Mouse (Mus musculus) gastrocnemius, adult 8-10 months (tissue): ENCODE data around the gene Gm45140. TPM values are rescaled to one million over a fixed set of nuclear protein-coding genes. Genes with fewer than 3 reads are reported as not detected.

Experiments
- DNase-seq, 2 experiments: peaks; one replicate each; pipeline ENCODE4 v3.0.0; 2022; ENCODE audit warnings: low spot score in 2 of 2
- total RNA-seq, 4 experiments: library from RNA; stranded (reverse); gene quantifications; 2 replicates each; pipeline ENCODE4 v1.2.4; 2022

The Gm45140 gene
- total RNA-seq, 4 experiments from 2014 or later, result 0.48 to 1.0 TPM; not detected in 2

DNA sequence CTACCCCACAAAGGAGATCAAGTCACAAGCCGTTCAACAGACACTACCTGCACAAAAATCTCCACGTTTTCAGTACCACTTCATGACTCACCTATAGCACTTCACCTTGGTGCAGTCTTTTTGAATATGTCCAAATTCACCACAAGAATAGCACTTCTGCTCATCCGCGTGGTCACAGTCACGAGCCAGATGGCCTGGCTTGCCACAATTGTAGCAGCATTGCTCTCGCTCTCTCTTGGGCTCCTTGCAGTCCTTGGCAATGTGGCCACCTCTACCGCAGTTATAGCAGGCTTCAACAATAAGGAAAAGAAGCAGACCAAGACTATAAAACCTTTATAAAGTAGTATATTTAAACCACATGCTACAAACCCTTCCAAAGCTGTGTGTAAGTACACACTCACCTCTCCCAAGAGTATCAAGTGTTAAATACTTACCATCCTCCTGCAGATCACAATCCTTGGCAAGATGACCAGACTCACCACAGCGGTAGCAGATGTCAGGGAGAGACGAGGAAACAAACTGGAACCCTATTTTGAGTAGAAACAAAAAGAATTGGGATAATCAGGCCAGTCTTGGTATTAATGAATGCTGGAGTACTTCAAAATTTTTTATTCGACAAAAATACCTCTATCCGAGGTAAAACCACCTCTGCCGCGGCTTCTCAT lies 9.6 kb upstream of the Gm45140 start:
- no peak for DNase-seq

DNA sequence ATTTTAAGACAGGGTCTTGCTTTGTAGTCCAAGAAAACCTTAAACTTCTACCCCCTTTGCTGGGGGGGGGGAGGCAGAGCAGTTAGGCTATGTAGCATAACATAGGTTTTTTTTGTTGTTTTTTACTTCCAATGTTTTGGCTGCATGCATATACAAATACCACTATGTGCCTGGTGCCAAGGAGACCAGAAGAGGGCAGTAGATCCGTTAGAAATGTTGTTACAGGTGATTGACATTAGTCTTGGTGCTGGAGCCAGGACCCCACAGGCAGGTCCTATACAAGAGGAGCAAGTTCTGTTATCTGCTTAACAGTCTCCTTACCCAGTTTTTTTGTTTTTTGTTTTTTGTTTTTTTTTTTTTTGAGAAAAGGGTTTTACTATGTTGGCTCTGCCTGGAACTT lies 6.7 kb upstream of the Gm45140 start:
- no peak for DNase-seq

DNA sequence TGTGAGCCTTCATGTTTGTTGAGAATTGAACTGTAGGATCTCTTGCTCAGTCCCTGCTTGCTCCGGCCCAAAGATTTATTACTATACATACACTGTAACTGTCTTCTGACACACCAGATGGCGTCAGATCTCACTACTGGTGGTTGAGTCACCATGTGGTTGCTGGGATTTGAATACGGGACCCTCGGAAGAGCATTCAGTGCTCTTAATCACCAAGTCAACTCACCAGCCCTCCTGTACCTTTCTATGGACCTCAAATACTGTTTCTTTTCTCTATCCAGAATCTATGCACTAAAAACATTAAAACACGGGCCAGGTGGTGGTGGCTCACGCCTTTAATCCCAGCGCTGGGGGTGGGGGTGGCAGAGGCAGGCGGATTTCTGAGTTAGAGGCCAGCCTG lies 6.0 kb upstream of the Gm45140 start:
- no peak for DNase-seq

DNA sequence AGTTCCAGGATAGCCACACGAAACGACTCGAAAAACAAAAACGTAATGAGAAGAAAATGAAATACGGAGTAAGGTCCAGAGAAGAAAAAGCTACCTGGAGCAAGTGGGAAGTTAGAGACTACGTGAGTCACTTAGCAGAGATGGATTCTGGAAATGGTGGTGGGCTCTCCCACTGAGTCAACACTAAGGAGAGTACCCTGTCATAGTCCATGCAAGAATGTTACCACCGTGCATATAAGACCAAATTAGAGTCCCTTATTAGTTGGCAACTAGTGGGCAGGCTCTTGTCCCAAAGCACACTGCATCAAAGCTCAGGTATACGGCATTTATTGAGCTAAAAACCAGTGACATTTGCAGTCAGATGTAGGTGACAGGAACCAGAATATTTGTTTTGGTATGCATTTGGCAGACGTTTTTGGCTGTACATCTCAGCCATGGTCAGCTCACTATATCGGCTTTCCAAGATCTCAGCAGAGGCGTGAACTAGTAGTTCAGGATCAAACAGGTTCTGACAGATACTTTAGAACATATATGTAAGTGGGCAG lies 4.3 kb upstream of the Gm45140 start:
- no peak for DNase-seq

DNA sequence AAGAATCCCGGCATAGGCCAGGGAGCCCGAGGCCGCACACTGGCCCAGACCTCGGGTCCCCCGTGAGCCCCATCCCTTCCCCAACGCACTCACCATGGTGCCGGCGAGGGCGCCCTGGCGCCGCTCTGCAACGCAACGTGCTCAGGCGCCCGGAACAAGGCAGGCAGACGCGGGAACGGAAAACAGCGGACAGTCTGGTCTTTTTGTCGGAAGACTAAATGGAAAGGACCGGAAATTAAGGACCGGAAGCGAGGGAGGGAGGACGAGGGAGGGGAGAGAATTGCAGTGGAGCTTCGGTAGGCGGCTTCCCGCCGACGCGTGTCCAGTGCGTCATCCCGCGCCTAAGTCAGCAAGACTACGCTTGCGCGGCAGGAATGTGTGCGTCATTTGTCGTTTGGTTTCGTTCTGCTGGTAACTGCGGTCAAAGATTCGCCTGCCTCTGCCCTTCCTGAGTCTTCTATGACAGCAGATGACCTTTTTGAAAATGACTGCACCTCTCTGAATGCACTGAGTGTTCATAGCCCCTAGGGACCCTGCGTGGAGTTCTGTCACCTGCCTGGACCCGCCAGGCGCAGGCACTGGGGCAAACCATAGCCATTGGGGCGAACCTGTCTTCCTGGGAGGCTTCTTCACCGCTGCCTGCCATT lies 3.1 kb upstream of the Gm45140 start, which contains the start of gene Isy1:
Gene Isy1 (minus strand): TSS at position 248 of the 647 bp plus-strand sequence.
- DNase-seq, result peak; percentile 91 to 93

DNA sequence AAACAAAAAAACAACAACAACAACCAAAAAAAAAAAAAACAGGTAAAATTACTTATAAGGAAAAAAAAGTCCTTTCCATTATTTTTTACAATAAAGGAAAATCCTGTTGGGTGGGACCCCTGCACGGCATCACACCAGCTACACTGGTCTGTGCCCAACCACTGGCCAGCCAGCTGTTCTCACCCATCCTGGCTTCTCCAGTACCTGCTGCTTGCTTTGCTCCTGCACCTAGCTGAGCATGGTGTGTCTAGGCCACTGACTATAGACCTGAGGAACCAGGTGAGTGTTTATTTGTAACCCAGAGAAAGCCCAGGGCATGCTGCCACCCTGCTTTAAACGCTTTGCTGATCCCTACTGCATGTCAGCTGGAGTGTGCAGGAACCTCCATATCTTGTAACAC lies 15.2 kb downstream of the Gm45140 start:
- no peak for DNase-seq

DNA sequence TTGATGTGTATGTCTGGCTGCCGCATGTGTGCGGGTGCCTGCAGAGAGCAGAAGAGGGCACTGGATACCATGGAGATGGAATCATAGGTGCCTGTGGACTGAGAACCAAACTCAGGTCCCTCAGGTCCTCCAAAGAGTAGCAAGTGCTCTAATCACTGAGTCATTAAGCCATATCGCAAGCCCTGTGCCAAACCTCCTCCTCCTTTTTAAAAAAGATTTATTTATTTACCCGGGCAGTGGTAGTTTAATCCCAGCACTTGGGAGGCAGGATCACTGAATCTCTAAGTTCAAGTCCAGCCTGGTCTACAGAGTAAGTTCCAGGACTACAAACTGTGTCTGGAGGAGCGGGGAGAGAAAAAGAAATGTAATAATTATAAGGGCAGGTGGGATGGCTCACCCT lies 21.1 kb downstream of the Gm45140 start:
- DNase-seq, result no peak

DNA sequence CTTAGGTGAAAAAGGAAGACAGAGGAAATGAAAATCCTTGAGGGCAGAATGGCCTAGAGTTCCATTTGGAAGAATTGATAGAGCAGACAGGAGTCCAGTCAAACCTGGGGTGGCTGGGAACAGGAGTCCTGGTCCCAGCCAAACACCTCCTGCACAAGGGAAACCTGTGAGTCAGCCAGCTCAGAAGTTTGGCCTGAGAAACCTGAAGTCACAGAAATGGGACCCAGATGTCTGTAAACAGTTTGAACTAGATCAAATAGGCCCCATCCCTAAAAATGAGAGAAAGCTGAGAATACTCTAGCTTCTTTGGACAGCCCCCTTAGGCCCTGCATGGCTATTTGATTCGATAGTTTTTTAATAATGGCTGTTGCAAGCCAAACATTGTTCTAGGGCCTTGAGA lies 22.9 kb downstream of the Gm45140 start:
- DNase-seq, result no peak

DNA sequence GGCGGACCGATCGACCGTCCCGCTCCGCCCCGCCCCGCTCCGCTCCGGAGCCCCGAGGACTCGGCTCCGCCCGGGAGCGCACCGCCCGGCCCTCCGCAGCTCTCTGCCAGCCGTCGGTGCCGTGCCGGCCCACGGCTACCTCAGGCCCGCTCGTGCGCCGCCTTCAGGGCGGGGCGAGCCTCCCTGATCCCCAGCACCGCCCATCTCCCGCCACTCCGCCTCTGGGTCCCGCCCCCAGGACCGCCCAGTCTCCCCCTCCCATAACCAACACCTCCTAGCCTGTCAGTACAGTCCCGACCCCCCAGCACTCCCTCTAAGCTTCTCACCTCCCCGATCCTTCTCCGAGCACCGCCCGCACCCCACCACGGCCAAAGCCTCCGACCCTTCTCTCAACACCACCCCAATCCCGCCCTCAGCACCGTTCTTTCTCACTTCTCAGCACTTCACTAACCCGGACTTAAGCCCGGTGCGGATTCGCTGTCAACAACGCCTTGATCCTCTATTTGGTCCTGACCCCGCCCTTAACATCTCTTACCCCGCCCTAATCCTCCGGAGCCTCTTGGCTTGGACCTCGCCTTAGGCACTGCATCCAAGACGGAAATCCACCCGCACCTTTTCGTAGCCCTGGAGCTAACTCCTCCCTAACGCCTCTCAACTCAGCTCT lies 23.8 kb downstream of the Gm45140 start, which contains the start of gene Rab43:
Gene Rab43 (minus strand): TSS at position 490 of the 664 bp plus-strand sequence.
- DNase-seq, result peak; percentile 92 to 94

DNA sequence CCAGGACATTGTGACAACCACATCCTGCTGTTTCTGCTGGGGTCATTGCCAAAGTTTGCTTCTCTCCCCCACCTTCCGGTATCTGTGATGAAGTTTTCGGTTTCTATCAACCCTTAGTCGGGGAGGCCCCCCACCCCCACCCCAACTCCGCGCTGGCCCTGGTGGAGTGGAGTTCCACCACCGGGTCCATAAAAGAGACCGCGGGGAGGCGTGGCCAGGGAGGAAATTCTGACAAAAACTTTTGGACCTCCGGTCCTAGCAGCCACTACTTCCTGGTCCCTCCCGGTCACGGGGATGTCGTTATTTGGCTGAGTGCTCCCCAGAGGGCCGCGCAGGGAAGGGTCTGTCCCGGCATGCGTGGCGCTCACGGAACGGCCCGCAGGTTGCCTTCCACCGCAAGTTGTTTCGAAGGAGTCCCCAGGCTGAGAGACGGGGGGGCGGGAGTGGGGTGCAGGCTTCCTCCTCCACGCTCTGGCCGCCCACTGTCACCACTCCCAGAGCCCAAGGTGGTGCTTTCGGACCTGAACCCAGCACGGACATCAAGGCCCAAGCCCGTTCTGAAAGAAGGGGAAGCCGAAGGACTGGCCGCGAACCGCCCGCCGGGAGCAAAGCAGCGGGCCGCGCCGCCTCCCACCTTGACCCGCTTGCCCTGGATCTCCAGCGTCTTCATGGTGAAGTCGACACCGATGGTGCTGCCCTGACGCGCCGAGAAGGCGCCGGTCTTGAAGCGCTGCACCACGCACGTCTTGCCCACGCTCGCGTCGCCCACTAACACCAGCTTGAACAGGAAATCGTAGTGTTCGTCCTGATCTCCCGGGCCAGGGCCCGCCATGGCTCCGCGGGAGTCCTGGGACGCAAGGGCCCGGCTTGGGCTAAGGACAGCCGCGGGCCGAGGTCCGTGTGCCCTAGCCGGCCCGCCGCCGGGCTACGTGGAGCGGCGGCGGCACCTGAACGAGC lies 24.6 kb downstream of the Gm45140 start:
- DNase-seq, result peak; percentile 24 to 47

DNA sequence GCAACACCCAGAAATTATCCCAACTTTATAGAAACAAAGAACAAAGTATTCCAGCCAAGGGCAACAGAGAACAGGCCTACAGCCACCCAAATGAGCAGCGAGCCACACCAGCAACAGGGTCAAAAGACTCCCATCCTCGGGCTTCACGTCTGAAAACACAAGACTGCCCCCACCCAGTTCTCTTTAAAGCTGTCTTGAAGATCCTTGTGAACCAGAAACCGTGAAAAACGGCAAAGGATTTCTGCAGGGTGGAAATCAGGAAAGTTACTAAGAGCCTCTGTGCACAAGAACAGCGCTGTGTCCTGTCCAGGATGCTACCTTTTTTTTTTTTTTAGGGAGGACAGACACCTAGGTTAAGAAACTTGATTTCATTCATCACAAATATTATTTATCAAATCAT lies 25.3 kb downstream of the Gm45140 start:
- no peak for DNase-seq

DNA sequence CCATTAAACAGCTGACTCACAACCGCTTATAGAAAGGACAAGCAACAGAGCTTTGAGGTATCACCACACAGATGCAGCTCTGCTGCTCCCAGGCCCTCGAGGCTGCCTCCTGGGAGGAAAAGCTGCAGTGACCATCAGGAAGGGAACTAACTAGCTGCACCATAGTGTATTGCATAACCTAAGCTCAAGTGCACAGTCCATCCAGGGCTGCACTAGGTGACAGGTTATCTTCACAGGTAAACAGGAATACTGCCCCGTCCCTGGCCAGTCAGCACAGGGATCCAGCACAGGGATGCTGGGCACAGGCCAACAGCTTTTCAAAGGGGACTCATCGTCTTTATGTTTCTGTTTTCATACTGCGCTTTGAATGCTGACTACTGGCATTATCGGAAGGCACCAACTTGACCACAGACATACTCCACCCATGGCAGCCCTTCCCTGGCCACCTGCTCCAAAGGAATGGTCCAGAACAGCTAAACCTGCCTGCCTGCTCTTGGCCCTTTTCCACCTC lies 25.9 kb downstream of the Gm45140 start:
- no peak for DNase-seq

DNA sequence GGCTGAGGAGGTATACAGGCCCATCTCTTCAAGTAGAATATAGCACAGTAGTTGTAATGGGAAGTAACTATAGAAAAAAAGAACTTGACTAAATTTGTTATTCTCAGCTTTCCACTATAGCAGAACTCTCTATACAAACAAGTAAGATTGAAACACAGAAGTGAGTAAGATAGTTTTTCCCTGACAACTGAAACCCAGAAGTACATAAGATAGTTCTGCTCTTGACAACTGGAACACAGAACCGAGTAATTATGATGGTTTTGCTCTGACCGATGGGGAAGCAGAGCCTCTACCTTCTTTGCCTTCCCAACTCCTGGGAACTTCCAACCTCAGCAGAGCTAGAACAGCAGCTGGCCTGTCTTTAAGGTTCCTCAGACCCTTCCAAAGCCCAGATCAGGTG lies 26.5 kb downstream of the Gm45140 start:
- DNase-seq, result no peak

DNA sequence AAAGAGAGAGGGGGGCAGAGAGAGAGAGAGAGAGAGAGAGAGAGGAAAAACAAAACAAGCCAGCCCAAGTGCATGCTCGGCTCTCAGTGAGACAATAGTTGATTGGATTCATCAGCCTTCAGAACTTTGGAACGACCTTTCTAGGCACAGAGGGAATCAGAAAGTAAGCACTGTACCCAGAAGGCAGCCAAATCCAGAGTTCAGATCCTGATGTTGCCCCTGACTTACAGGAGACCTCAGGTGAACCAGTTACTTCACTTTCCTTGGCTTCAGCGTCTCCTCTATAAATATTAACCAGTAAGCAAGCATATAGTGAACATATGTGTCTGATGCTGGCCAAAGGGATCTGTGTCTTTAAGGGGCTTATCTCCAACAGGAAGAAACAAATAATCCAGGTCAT lies 27.1 kb downstream of the Gm45140 start:
- DNase-seq, result no peak

DNA sequence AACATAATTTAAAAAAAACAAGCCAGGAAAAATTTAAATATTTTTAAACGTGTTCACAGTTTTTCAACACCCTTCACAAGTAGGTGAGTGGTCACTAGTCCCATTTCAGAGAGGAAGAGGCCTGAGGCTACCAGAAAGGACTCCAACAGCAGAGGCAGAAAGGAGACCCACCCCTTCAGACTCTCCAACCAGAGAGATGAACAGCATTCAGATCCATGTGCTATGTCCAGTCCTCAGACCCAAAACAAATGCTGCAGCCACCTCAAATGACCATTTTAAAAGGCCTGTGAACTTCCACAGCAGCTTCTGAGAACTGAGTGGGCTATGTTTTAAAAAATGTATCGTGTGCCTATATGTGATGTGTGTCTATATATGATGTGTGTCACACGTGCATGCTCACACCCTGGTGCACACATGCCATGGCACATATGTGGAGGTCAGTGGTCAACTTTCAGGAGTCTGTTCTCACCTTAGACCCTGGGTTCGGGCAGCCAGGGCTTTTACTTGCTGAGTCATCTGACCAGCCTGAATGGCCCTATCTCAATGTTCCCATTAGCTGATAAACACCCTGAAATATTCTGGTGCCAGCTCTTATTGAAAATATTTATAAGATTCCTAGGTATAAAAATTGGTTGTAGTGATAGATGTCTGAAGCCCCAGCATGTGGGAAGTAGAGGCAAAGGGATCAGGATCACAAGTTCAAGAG lies 27.7 kb downstream of the Gm45140 start:
- DNase-seq, result no peak

DNA sequence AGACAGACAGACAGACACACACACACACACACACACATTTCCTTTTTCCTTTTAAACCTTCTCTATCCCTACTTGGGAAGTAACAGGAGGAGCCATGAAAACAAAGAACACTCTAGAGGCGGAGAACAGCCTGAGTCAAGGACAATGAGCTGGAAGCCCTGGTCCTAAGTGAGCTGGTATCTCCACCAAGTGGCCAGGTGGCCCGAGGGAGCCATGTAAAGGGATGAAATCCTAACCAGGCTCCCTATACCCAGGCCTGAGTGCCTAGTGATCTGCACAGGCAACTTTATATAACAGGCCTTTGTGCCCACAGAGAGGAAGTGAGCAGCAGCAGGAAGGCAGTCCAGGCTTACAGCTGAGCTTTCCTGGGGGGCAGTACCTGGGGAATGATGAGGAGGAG lies 28.7 kb downstream of the Gm45140 start:
- no peak for DNase-seq

DNA sequence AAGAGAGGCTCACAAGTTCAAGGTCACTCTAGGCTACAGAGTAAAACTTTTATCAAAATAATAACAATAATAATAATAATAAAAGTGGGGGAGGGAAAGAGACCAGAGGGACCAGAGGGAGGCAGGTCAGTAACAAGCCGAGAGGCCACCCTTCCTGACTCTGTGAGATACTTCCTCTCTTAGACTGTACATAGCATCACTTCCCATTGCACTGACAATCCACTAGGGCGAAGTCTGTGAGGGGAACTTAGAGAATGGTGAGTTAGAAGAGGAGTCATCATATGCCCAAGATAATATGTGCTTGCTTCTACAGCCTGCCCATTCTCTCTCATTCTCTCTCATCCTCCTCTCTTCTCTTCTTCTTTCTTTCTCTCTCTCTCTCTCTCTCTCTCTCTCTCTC lies 29.6 kb downstream of the Gm45140 start:
- DNase-seq, result no peak

DNA sequence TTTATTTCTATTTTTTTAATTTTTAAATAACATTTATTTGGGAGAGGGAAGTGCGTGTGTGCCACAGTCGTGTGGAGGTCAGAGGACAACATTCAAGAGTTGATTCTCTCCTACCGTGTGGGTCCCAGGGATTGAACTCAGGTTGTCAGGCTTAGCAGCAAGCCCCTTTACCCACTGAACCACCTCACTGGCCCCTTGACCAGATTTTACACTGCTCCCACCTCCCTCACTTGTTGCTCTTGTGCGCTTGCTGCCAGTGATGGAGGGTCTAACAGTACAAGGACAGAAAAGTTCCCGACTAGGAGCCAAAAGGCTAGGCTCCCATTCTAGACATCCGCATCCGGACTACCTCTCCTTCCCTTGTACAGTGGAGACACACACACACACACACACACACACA lies 30.1 kb downstream of the Gm45140 start:
- DNase-seq, result no peak

DNA sequence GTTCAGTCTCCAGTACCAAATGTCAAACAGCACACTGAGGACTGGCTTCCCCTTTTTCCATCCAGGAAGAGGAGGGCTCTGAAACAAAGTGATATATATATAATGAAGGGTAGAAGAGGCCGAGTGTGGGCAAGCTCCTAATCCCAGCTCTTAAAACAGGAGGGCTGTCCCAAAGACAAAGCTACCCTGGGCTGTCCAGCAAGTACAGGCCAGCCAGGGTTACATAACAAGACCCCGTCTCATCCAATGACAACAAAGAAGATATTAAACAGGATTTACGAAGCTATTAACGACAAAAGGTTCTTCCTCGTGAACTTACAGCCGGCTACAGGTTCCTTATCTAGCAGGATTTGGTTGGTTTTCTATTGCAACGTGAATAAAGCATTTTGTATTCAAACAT lies 30.7 kb downstream of the Gm45140 start:
- DNase-seq, result no peak

DNA sequence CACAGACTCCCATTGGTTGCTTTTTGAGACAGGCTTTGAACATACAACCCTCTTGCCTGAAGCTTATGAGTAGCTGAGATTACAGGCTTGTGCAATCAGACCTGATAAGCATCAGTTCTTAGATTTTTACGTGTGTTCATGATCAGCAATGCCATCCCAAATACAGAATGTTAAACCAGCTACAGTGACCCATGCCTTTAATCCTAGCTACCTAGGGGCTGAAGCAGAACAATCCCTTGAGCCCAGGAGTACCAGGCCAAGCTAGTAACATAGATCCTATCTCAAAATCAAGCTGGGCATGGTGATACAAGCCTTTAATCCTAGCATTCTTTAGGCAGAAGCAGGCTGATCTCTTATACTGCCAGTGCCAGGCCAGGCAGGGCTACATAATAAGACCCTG lies 31.6 kb downstream of the Gm45140 start:
- no peak for DNase-seq
